Mouse (Mus musculus): ENCODE measurements around the gene Gm13941.

Gm13941 gene

DNA sequence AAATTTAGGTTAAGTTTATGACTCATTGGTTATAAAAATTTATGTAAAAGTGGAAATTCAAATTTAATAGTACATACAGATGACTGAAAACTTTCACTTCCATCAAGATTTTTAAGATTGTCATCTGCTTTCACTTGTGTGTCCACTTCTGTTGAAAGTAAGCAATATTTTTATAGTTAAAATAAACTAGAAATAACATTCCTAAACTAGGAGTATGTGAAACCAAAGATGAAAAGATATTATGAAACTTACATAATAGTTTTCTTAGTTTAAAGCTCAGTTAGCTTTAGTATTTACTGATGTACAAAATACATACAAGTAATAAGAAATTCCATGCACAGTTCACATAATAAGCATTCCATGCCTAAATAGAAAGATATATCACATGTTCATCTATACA is at the start of gene Gm13941:
Gene Gm13941, minus strand, starts transcription at position 101 of the 400 bp plus-strand sequence.
- DNase-seq (ENCODE audit: low read depth, low spot score), result no peak

- no peak for DNase-seq (ENCODE audit: low read depth, low spot score)
Measured at GRCm38 (mm10) chr2:111152836-111153235, 47.1 kb upstream of the Gm13941 start, which contains the start of gene Gm15130. Gene Gm15130 (minus strand): TSS chr2:111152936.

DNA sequence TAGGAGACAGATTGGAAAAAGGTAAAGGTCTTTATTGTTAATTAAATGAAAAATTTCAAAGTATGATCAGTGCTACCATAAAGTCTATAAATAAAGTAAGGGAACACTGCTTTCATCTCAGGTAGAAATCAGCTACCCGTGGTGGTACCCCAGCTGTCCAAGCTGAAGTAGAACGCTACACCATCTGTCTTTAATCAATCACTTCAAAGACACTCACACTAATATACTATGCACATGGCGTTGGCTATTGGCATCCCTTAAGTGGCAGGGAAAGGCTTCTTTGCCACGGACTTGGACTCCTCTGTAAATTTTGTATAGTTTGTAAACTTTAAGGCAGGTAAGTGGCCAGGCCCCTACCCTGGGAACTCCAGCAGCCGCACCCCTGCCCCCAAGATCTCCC is 30.0 kb upstream of the Gm13941 start:
- no peak for DNase-seq (ENCODE audit: low read depth, low spot score)

GRCm38 (mm10) chr2:111058586-111059261 is 47.1 kb downstream of the Gm13941 start:
- DNase-seq (ENCODE audit: low read depth, low spot score), result peak; percentile 19
